Mouse (Mus musculus): Measurements from ENCODE around the gene Cyp1b1.

The Cyp1b1 gene

DNA sequence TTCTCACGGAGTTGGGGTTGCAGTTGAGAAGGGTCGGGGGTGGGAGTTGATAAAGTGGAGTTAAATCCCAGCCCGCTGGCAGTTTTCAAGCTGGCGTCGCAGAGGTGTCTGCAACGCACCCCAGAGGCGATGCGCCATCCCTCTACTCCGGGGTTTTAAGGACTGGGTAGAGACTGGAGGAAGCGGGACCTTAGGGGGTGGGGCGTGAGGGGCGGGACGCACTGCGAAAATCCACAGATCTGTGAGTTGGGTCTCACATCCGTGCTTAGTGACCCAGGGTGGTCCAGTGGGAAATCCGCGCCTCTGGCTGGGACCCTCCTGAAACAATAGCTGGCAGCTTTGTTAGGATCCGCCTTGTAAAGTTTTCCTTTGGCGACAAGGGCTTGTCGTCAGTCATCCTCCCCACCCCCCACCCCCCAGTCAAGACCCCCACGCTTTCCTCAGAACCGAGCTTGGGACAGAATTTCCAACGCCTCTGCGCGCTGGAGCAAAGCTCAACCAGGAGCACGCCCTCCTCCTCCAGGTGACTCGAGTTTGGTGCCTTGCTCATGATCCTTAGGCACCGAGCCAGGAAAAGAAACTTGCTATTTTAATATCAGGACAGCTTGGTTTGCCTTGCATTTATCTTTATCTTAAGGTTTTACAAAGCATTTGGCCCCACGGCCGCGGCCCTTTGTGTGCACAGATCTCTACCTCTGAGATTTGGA is at the start of gene Cyp1b1:
Gene Cyp1b1 (minus strand): TSS at position 131 of the 707 bp plus-strand sequence.
- peak; percentile 18 for DNase-seq

- no peak for DNase-seq
These were observed 47.0 kb upstream of the Cyp1b1 start for GRCm38 (mm10) chr17:79761841-79762240.

GRCm38 (mm10) chr17:79753831-79754230 is 39.0 kb upstream of the Cyp1b1 start:
- DNase-seq, result no peak

GRCm38 (mm10) chr17:79752836-79753235 is 38.0 kb upstream of the Cyp1b1 start:
- no peak for DNase-seq

DNA sequence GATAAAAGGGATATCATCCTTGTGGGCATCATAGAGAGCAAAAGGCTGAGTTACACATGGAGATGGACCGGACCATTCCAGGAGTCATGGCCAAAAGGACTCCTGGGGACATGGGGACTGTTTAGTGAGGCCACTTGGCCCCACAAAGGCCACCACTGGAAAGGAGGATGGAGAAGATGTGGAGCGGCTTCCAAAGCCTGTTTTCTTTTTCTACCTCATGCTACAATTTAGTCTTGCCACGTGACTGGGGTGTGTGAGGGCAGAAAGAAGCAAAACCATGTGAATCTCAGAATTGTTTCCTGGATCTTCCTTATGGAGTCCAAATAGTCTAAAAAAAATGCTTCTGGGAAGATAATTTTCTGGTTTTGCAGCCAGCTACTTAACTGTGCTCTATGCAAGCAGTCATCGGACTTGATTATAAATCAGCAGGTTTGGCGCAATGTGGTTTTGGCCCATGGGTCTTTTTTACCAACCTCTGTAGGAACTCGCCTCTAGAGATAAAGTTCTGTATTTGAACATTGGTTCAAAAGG is 36.9 kb upstream of the Cyp1b1 start:
- no peak for DNase-seq

GRCm38 (mm10) chr17:79749647-79750046 is 34.8 kb upstream of the Cyp1b1 start:
- no peak for DNase-seq

- no peak for DNase-seq
These were observed 32.1 kb upstream of the Cyp1b1 start for GRCm38 (mm10) chr17:79746954-79747353.

DNA sequence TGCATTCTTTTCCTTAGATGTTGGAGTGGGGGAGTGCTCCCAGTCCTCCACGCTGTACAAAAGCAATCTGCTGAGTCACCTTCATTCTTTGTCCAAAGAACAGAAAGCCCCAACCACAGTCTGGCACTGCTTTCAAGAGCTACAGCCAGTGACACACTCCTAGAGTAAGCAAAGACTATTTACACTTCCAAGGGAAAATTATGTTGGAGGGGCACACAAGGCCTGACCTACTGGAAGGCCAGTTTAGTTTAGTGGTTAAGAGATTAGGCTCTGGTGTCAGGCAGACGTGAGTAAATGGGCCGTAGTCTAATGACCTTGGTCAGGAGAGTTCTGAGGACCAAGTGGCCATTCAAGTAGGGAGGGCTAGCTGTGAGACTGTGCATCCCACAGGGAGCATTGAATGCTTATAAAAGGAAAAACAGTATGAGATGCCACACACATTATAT is 31.3 kb upstream of the Cyp1b1 start:
- DNase-seq, result no peak

DNA sequence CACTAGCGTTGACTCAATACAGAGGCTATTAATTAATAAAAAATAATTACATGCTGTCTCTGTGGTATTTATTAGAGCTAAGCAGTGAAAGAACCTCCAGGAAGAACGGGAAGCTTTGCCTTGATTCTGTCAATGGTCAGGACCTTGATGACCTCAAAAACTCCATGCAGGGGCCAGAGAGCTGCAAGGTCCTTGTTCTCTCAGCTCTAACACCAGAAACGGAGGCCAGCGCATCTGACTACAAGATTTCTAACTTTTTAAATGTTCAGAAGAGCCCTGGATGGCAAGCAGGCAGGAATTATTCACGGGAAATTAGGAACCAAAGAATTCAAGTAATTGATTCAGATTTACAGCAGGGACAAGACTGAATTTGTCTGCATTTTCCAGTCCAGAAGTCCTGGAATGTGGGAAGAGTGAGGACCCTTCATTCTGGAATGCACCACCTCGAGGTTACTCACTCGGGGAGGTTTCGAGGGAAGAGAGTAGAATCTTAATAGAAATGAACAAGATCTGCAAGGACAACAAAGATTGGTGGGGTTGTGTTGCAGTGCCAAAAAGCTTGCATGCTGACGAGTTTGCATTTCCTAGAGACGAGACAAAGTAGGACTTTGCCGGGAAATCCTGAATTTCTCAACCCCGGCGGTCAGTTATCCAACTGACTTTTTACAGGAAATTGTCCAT is 30.3 kb upstream of the Cyp1b1 start:
- no peak for DNase-seq

DNA sequence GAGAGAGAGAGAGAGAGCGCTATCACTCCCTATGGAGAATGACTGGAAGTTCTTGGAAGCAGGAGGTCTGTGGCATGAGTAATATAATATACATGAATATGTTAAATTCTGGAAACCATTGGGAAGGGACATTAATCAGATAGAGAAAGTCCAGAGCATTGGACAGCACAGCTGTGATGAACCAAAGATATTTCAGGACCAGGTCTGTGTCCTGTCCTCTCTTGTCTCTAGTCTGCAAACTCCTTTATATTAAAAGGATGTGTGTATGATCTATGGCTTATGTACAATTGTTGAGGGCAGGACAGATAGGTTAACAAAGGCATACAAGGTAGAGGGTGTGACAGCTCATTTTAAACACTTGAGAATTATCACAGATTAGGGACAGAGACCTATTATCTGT is 28.6 kb upstream of the Cyp1b1 start:
- no peak for DNase-seq

DNA sequence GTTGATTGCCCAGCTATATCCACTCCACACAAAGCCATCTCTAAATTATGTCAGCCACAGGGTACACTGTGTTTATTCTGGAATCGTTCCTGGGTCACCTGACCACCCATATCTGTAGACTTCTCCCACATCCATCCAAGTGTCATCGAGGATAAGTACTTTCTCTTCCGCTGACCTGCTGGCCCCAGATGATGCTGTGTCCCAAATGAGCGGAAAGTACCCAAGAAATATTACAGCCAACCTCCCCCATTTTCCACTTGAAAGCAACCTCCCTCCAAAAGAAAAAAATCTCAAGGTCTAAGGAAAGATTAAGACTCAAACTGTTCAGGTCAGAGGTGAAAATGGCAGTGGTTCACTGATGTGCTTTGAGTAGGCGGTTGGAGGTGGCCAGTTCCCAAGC is 27.8 kb upstream of the Cyp1b1 start:
- DNase-seq, result no peak

GRCm38 (mm10) chr17:79738847-79739498 is 24.1 kb upstream of the Cyp1b1 start:
- no peak for DNase-seq

GRCm38 (mm10) chr17:79737598-79737997 is 22.7 kb upstream of the Cyp1b1 start:
- DNase-seq, result no peak

DNA sequence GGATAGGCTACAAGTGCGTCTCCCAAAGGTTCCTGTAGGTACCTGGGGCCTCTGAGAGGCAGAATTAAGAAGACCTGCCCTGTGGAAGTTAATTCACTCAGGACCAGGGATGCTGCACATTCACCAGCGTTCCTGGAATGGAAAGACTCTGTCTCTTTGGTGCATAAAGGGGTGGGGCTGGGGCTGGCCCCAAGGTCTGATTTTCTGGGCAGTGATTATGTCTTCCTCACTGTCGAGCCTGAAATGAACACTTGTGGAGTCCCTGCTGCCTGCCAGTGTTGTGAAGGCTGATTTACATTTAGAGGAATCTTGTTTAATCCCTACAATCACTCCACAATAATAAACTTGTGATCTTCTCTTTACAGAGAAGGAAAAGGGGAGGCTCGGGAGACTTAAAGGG is 18.2 kb upstream of the Cyp1b1 start:
- no peak for DNase-seq

GRCm38 (mm10) chr17:79730988-79731387 is 16.1 kb upstream of the Cyp1b1 start:
- DNase-seq, result no peak

GRCm38 (mm10) chr17:79728585-79729503 is 14.0 kb upstream of the Cyp1b1 start:
- no peak for DNase-seq

GRCm38 (mm10) chr17:79728053-79728584 is 13.3 kb upstream of the Cyp1b1 start:
- no peak for DNase-seq

- no peak for DNase-seq
These were observed 11.8 kb upstream of the Cyp1b1 start for GRCm38 (mm10) chr17:79726613-79727012.

GRCm38 (mm10) chr17:79720681-79721080 is 5.8 kb upstream of the Cyp1b1 start:
- no peak for DNase-seq

- peak; percentile 91 for DNase-seq
These were observed 835 bp upstream of the Cyp1b1 start for GRCm38 (mm10) chr17:79715649-79716143.

DNA sequence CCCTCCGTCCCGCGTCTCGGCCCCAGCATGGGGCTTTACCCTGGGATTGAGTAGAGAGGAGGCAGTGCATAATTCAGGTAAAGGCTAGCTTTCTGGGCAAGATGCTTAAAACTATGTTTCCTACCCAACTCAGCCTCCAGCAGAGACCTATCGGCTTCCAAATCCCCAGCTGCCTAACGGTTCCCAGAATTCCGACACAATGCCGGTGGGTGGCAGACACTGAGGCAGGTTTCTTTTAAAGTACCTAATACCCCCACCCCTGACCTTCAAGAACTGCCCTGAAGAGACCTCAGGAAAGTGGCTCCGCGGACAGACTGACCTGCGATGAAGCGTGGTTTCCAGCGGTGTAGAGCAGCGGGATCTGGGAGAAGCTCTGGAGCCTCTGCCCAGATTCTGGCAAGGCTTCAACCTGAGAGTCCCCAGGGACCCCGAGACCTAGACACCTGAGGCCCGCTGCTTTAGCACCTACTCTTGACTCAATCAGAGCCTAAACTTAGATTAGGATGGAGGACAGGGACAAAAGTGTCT is 429 bp downstream of the Cyp1b1 start:
- DNase-seq, result no peak
